Mouse (Mus musculus) midbrain, embryonic 13.5 days (tissue): ENCODE data around the gene Polr2g. TPM values are rescaled to one million over a fixed set of nuclear protein-coding genes. Genes with fewer than 3 reads are reported as not detected.

Source experiments
- ATAC-seq: fragments of 200-750 bp; cut with Nextera tagmentation; 2 replicates; pipeline ENCODE4 v1.8.0; 2017; ENCODE audit warnings: mild to moderate bottlenecking, moderate TSS enrichment, moderate library complexity
- H3K27ac ChIP-seq: fragments of 300-500 bp; sonication (generic); 2 replicates; pipeline ENCODE4 v1.5.1; 2015; ENCODE audit warnings: inconsistent platforms, mild to moderate bottlenecking, moderate library complexity
- H3K27me3 ChIP-seq: fragments of 300-500 bp; sonication (generic); 2 replicates; pipeline ENCODE4 v1.6.1; 2015; ENCODE audit warnings: mild to moderate bottlenecking, inconsistent platforms
- H3K36me3 ChIP-seq: fragments of 300-500 bp; sonication (generic); 2 replicates; pipeline ENCODE4 v1.6.1; 2015; ENCODE audit warnings: mild to moderate bottlenecking, inconsistent platforms
- H3K4me1 ChIP-seq: fragments of 300-500 bp; sonication (generic); replicated peaks from 2 replicates; pipeline ENCODE4 v1.6.1; 2015; ENCODE audit warnings: inconsistent platforms
- H3K4me2 ChIP-seq: fragments of 300-500 bp; sonication (generic); replicated peaks from 2 replicates; pipeline ENCODE4 v1.6.1; 2015; ENCODE audit warnings: moderate library complexity, mild to moderate bottlenecking, inconsistent platforms
- H3K4me3 ChIP-seq: fragments of 300-500 bp; sonication (generic); replicated peaks from 2 replicates; pipeline ENCODE4 v1.5.1; 2015; ENCODE audit warnings: mild to moderate bottlenecking, inconsistent platforms
- H3K9ac ChIP-seq: fragments of 300-500 bp; sonication (generic); replicated peaks from 2 replicates; pipeline ENCODE4 v1.6.1; 2015; ENCODE audit warnings: mild to moderate bottlenecking, inconsistent platforms
- H3K9me3 ChIP-seq: fragments of 300-500 bp; sonication (generic); 2 replicates; pipeline ENCODE4 v1.6.1; 2016; ENCODE audit warnings: mild to moderate bottlenecking, inconsistent platforms
- WGBS: fragments of 180-500 bp; shearing (Covaris S2); methylation state at CpG from one replicate; pipeline ENCODE4 v1.1.7; 2015; 5-methylcytosine and 5-hydroxymethylcytosine counted together
- polyA plus RNA-seq: library from polyadenylated mRNA; unstranded; fragments of >200 nt; fragmentation: Nextera tagmentation; extraction: Ambion mirVana; gene quantifications from 2 replicates; pipeline ENCODE4 v1.2.1, GENCODE M21; 2015

Gene Polr2g
- polyA plus RNA-seq, 1 experiment from 2014 or later, result 164 TPM

GRCm38 (mm10) chr19:8806810-8807209, 8.4 kb upstream of the Polr2g start:
- WGBS, result 93% methylated on average over 5 of the region's 5 CpGs
- no peak overlapping the region for H3K4me3 ChIP-seq
- H3K4me1 ChIP-seq, result peaks cover 20% of the 10 kb centered on the region
- H3K9me3 ChIP-seq, result no peaks in the 10 kb centered on the region
- H3K36me3 ChIP-seq, result peaks cover 66% of the 10 kb centered on the region
- H3K9ac ChIP-seq, result no peak overlapping the region; the same call in 1 of the 2 replicates
- ATAC-seq, result no peak
- no peaks in the 10 kb centered on the region for H3K27me3 ChIP-seq
- H3K27ac ChIP-seq, result no peak overlapping the region
- H3K4me2 ChIP-seq, result no peak overlapping the region

- no peaks in the 10 kb centered on the region for H3K27me3 ChIP-seq
Measured at GRCm38 (mm10) chr19:8803879-8804660, 5.7 kb upstream of the Polr2g start.

GRCm38 (mm10) chr19:8803204-8803780, 4.9 kb upstream of the Polr2g start:
- Histone ChIP-seq H3K4me2 (peak overlapping the region; percentile 62), H3K36me3 (peaks cover 39% of the 10 kb centered on the region), H3K4me3 (peak overlapping the region; percentile 60), H3K27me3 (no peaks in the 10 kb centered on the region), H3K4me1 (peaks cover 28% of the 10 kb centered on the region), H3K27ac (peak overlapping the region; percentile 64; the same call in 1 of the 2 replicates), H3K9ac (peak overlapping the region; percentile 71; the same call in 1 of the 2 replicates), H3K9me3 (no peaks in the 10 kb centered on the region)
- WGBS, result 89% methylated on average over 9 of the region's 9 CpGs
- ATAC-seq, result no peak

More at GRCm38 (mm10) chr19:8803879-8804660, 5.7 kb upstream of the Polr2g start:
- Histone ChIP-seq H3K4me2 (no peak overlapping the region), H3K4me1 (peaks cover 24% of the 10 kb centered on the region), H3K9me3 (no peaks in the 10 kb centered on the region), H3K9ac (no peak overlapping the region), H3K4me3 (no peak overlapping the region), H3K36me3 (peaks cover 45% of the 10 kb centered on the region), H3K27ac (no peak overlapping the region)
- WGBS, result 92% methylated on average over 11 of the region's 11 CpGs
- ATAC-seq, result no peak

- peak within 1 kb of the TSS; percentile 62 for H3K4me2 ChIP-seq
- H3K36me3 ChIP-seq, result peaks cover 30% of the 10 kb centered on the region
- peak within 1 kb of the TSS; percentile 71 for H3K9ac ChIP-seq
- H3K4me1 ChIP-seq, result peaks cover 34% of the 10 kb centered on the region
- H3K9me3 ChIP-seq, result no peaks in the 10 kb centered on the region
- H3K27ac ChIP-seq, result peak within 1 kb of the TSS; percentile 90
- under 1% methylated on average over 30 of the region's 30 CpGs for WGBS
- H3K4me3 ChIP-seq, result peak within 1 kb of the TSS; percentile 60
- ATAC-seq, result peak; percentile 98
- no peaks in the 10 kb centered on the region for H3K27me3 ChIP-seq
Measured at GRCm38 (mm10) chr19:8802130-8802821, 3.9 kb upstream of the Polr2g start, which contains the start of gene Zbtb3. Gene Zbtb3, plus strand, starts transcription at chr19:8802555.

- no peaks in the 10 kb centered on the region for H3K27me3 ChIP-seq
- peaks cover 32% of the 10 kb centered on the region for H3K4me1 ChIP-seq
- H3K4me2 ChIP-seq, result peak overlapping the region; percentile 75; the same call in 1 of the 2 replicates
- H3K9ac ChIP-seq, result no peak overlapping the region
- ATAC-seq, result no peak
- no peak overlapping the region for H3K27ac ChIP-seq
- no peaks in the 10 kb centered on the region for H3K9me3 ChIP-seq
- H3K36me3 ChIP-seq, result peaks cover 20% of the 10 kb centered on the region
- peak overlapping the region; percentile 86 for H3K4me3 ChIP-seq
Measured at GRCm38 (mm10) chr19:8798947-8799315, 554 bp upstream of the Polr2g start.

- ATAC-seq, result no peak
- WGBS, result 84% methylated on average over 7 of the region's 7 CpGs
- H3K9ac ChIP-seq, result 0 out of 2 replicates have a peak overlapping the region, but pooled peaks have one; percentile 3
- peaks cover 3% of the 10 kb centered on the region; the same call in 1 of the 2 replicates for H3K9me3 ChIP-seq
- no peak overlapping the region for H3K4me2 ChIP-seq
- peaks cover 30% of the 10 kb centered on the region for H3K4me1 ChIP-seq
- H3K36me3 ChIP-seq, result peaks cover 35% of the 10 kb centered on the region
- no peak overlapping the region for H3K4me3 ChIP-seq
- H3K27ac ChIP-seq, result no peak overlapping the region; the same call in 1 of the 2 replicates
- no peaks in the 10 kb centered on the region for H3K27me3 ChIP-seq
Measured at GRCm38 (mm10) chr19:8790171-8790570, 8.2 kb downstream of the Polr2g start.

GRCm38 (mm10) chr19:8789171-8789570, 9.2 kb downstream of the Polr2g start:
- Histone ChIP-seq H3K27me3 (no peaks in the 10 kb centered on the region), H3K27ac (peak overlapping the region; percentile 78), H3K4me1 (peaks cover 34% of the 10 kb centered on the region), H3K9ac (peak overlapping the region; percentile 36; the same call in 1 of the 2 replicates), H3K4me3 (no peak overlapping the region), H3K36me3 (peaks cover 26% of the 10 kb centered on the region), H3K9me3 (peaks cover 3% of the 10 kb centered on the region; the same call in 1 of the 2 replicates), H3K4me2 (no peak overlapping the region; the same call in 1 of the 2 replicates)
- 20% methylated on average over 1 of the region's 1 CpGs for WGBS
- ATAC-seq, result no peak

GRCm38 (mm10) chr19:8788521-8788920, 9.9 kb downstream of the Polr2g start:
- ATAC-seq, result no peak
- Histone ChIP-seq H3K4me1 (peaks cover 34% of the 10 kb centered on the region), H3K27me3 (no peaks in the 10 kb centered on the region), H3K27ac (peak overlapping the region; percentile 78), H3K36me3 (peaks cover 24% of the 10 kb centered on the region), H3K9me3 (peaks cover 3% of the 10 kb centered on the region; the same call in 1 of the 2 replicates), H3K4me2 (no peak overlapping the region), H3K9ac (peak overlapping the region; percentile 36; the same call in 1 of the 2 replicates), H3K4me3 (no peak overlapping the region)
- WGBS, result 19% methylated on average over 3 of the region's 3 CpGs

GRCm38 (mm10) chr19:8786008-8786781, 12.2 kb downstream of the Polr2g start, which contains the start of gene Taf6l:
Gene Taf6l, minus strand, starts transcription at chr19:8786417.
- WGBS, result 1% methylated on average over 31 of the region's 32 CpGs
- H3K9ac ChIP-seq, result peak within 1 kb of the TSS; percentile 72
- no peaks in the 10 kb centered on the region for H3K27me3 ChIP-seq
- H3K4me3 ChIP-seq, result peak within 1 kb of the TSS; percentile 73
- peak within 1 kb of the TSS; percentile 74 for H3K27ac ChIP-seq
- no peaks in the 10 kb centered on the region for H3K9me3 ChIP-seq
- H3K36me3 ChIP-seq, result peaks cover 34% of the 10 kb centered on the region
- peaks cover 34% of the 10 kb centered on the region for H3K4me1 ChIP-seq
- ATAC-seq, result peak; percentile 100
- H3K4me2 ChIP-seq, result peak within 1 kb of the TSS; percentile 59

GRCm38 (mm10) chr19:8774951-8775421, 23.4 kb downstream of the Polr2g start:
- peak overlapping the region; percentile 70 for H3K4me3 ChIP-seq
- H3K9me3 ChIP-seq, result no peaks in the 10 kb centered on the region
- H3K9ac ChIP-seq, result peak overlapping the region; percentile 95
- no peak for ATAC-seq
- peaks cover 42% of the 10 kb centered on the region for H3K4me1 ChIP-seq
- peak overlapping the region; percentile 100 for H3K4me2 ChIP-seq
- H3K27ac ChIP-seq, result peak overlapping the region; percentile 99
- H3K27me3 ChIP-seq, result no peaks in the 10 kb centered on the region
- 5% methylated on average over 20 of the region's 20 CpGs for WGBS
- H3K36me3 ChIP-seq, result peaks cover 34% of the 10 kb centered on the region
